ENCODE assay signal across 39 mouse cellular contexts in genomic region chr9:85266847-85267246, GRCm38 (mm10). TPM values are rescaled to one million over a fixed set of nuclear protein-coding genes. Genes with fewer than 3 reads are reported as not detected.
"Had no signal": no experiment of that assay in that cellular context is flagged by ENCODE, and none has a peak within 500 bp of the region (broad histone marks: within the 10 kb centered on the region; RNA-seq: fewer than 3 reads in every experiment).

No protein-coding gene starts in this region.

- DNase-seq: cerebellum, adult 18-20 months; cerebellum, adult 2 months; cerebellum, adult 8-10 months; cerebellum, adult 9-10 months; cerebellum, adult 9-11 months; cerebellum, postnatal 10 days; cerebellum, postnatal 14 days; cerebellum, postnatal 25 days; cerebellum, postnatal 36 days; embryo, embryonic 11 days; forebrain, postnatal 0 days; gastrocnemius, adult 2 months; gastrocnemius, postnatal 10 days; gastrocnemius, postnatal 14 days; gastrocnemius, postnatal 25 days; gastrocnemius, postnatal 36 days; heart, adult 11 months had no signal

- H3K36me3 ChIP-seq: embryonic facial prominence, embryonic 10.5 days; embryonic facial prominence, embryonic 12.5 days; embryonic facial prominence, embryonic 13.5 days; embryonic facial prominence, embryonic 15.5 days; forebrain, embryonic 10.5 days; forebrain, embryonic 12.5 days; forebrain, embryonic 15.5 days had no signal

- H3K27ac ChIP-seq: embryonic facial prominence, embryonic 10.5 days; embryonic facial prominence, embryonic 12.5 days; embryonic facial prominence, embryonic 13.5 days; embryonic facial prominence, embryonic 15.5 days; forebrain, embryonic 10.5 days; forebrain, embryonic 12.5 days; forebrain, embryonic 13.5 days; forebrain, embryonic 15.5 days; gastrocnemius, adult 2 months had no signal

- H3K9me3 ChIP-seq: embryonic facial prominence, embryonic 10.5 days; embryonic facial prominence, embryonic 12.5 days; embryonic facial prominence, embryonic 13.5 days; embryonic facial prominence, embryonic 15.5 days; forebrain, embryonic 10.5 days; forebrain, embryonic 12.5 days; forebrain, embryonic 13.5 days; forebrain, embryonic 15.5 days had no signal

- H3K9ac ChIP-seq: embryonic facial prominence, embryonic 12.5 days; embryonic facial prominence, embryonic 13.5 days; embryonic facial prominence, embryonic 15.5 days; forebrain, embryonic 12.5 days; forebrain, embryonic 13.5 days; forebrain, embryonic 15.5 days; forebrain, postnatal 0 days had no signal

- H3K4me1 ChIP-seq: embryonic facial prominence, embryonic 10.5 days; embryonic facial prominence, embryonic 12.5 days; embryonic facial prominence, embryonic 13.5 days; embryonic facial prominence, embryonic 15.5 days; forebrain, embryonic 10.5 days; forebrain, embryonic 12.5 days; forebrain, embryonic 13.5 days; forebrain, embryonic 15.5 days had no signal

- H3K27me3 ChIP-seq: embryonic facial prominence, embryonic 12.5 days; embryonic facial prominence, embryonic 13.5 days; embryonic facial prominence, embryonic 15.5 days; forebrain, embryonic 12.5 days; forebrain, embryonic 13.5 days; forebrain, embryonic 15.5 days had no signal

- ATAC-seq: forebrain, embryonic 13.5 days; forebrain, embryonic 14.5 days; forebrain, embryonic 15.5 days; forebrain, embryonic 16.5 days; forebrain, postnatal 0 days had no signal

- H3K4me3 ChIP-seq: embryonic facial prominence, embryonic 10.5 days; embryonic facial prominence, embryonic 12.5 days; embryonic facial prominence, embryonic 13.5 days; embryonic facial prominence, embryonic 15.5 days; erythroblast, embryonic 14.5 days; forebrain, embryonic 10.5 days; forebrain, embryonic 12.5 days; forebrain, embryonic 13.5 days; forebrain, embryonic 15.5 days; gastrocnemius, adult 2 months had no signal

- H3K4me2 ChIP-seq: embryonic facial prominence, embryonic 12.5 days; embryonic facial prominence, embryonic 13.5 days; embryonic facial prominence, embryonic 15.5 days; forebrain, embryonic 12.5 days; forebrain, embryonic 13.5 days; forebrain, embryonic 15.5 days had no signal

RNA-seq across cellular contexts. Expression of gene Gm11114, which starts 45.7 kb away (rescaled TPM):
- total RNA-seq: common myeloid progenitor, adult 5-6 weeks; forebrain, postnatal 0 days; gastrocnemius, adult 18-20 months; gastrocnemius, adult 2 months; gastrocnemius, adult 8-10 months; gastrocnemius, postnatal 10 days; gastrocnemius, postnatal 14 days; gastrocnemius, postnatal 25 days; gastrocnemius, postnatal 36 days; gastrocnemius, postnatal 4 days; granulocyte monocyte progenitor cell, adult 5-6 weeks had no signal
- polyA plus RNA-seq: cerebellum, adult 2 months; cortical plate, adult 2 months; embryonic facial prominence, embryonic 10.5 days; embryonic facial prominence, embryonic 11.5 days; embryonic facial prominence, embryonic 12.5 days; embryonic facial prominence, embryonic 13.5 days; embryonic facial prominence, embryonic 14.5 days; embryonic facial prominence, embryonic 15.5 days; erythroblast, embryonic 14.5 days; forebrain, embryonic 10.5 days; forebrain, embryonic 11.5 days; forebrain, embryonic 12.5 days; forebrain, embryonic 13.5 days; forebrain, embryonic 14.5 days; forebrain, embryonic 15.5 days; forebrain, embryonic 16.5 days; forebrain, postnatal 0 days; frontal cortex, adult 2 months; gonadal fat pad, adult 2 months had no signal
